Mouse (Mus musculus) heart, embryonic 10.5 days (tissue): ENCODE data around the gene Uvrag. TPM values are rescaled to one million over a fixed set of nuclear protein-coding genes. Genes with fewer than 3 reads are reported as not detected.

Experiments used
- DNase-seq: peaks from one replicate; pipeline ENCODE4 v3.0.0-alpha.2; 2017; ENCODE audit warnings: low spot score
- H3K27ac ChIP-seq: fragments of 300-500 bp; sonication (generic); 2 replicates; pipeline ENCODE4 v1.5.1; 2016; ENCODE audit warnings: mild to moderate bottlenecking
- H3K27me3 ChIP-seq: fragments of 300-500 bp; sonication (generic); 2 replicates; pipeline ENCODE4 v1.6.1; 2016; ENCODE audit warnings: mild to moderate bottlenecking; ENCODE audit not compliant: poor library complexity, insufficient read depth, severe bottlenecking
- H3K36me3 ChIP-seq: fragments of 300-500 bp; sonication (generic); 2 replicates; pipeline ENCODE4 v1.6.1; 2016; ENCODE audit warnings: mild to moderate bottlenecking, moderate library complexity
- H3K4me1 ChIP-seq: fragments of 300-500 bp; sonication (generic); 2 replicates; pipeline ENCODE4 v1.6.1; 2016; ENCODE audit warnings: mild to moderate bottlenecking
- H3K4me3 ChIP-seq: fragments of 300-500 bp; sonication (generic); 2 replicates; pipeline ENCODE4 v1.5.1; 2016; ENCODE audit warnings: mild to moderate bottlenecking, moderate library complexity
- H3K9me3 ChIP-seq: fragments of 300-500 bp; sonication (generic); 2 replicates; pipeline ENCODE4 v1.6.1; 2016; ENCODE audit warnings: mild to moderate bottlenecking, moderate library complexity
- WGBS: fragments of 180-500 bp; shearing (Covaris S2); methylation state at CpG from one replicate; pipeline ENCODE4 v1.1.7; 2016; 5-methylcytosine and 5-hydroxymethylcytosine counted together
- polyA plus RNA-seq: library from polyadenylated mRNA; unstranded; fragments of >200 nt; fragmentation: Nextera tagmentation; extraction: Ambion mirVana; gene quantifications from 2 replicates; pipeline ENCODE4 v1.2.1, GENCODE M21; 2016

Uvrag gene
- polyA plus RNA-seq, 1 experiment from 2014 or later = 15.2 TPM

- Histone ChIP-seq H3K36me3 (0 out of 2 replicates have a peak, but pooled peaks cover 5% of the 10 kb centered on the region), H3K27ac (no peak overlapping the region), H3K27me3 (no peaks in the 10 kb centered on the region), H3K9me3 (no peaks in the 10 kb centered on the region), H3K4me1 (peaks cover 38% of the 10 kb centered on the region), H3K4me3 (no peak overlapping the region)
- WGBS = 85% methylated on average over 6 of the region's 6 CpGs
- no peak for DNase-seq
These were observed 205.2 kb downstream of the Uvrag start for GRCm38 (mm10) chr7:98935757-98936156.

GRCm38 (mm10) chr7:98935193-98935592, 205.7 kb downstream of the Uvrag start:
- DNase-seq = no peak
- 0 out of 2 replicates have a peak, but pooled peaks cover 5% of the 10 kb centered on the region for H3K36me3 ChIP-seq

GRCm38 (mm10) chr7:98928336-98929025, 212.5 kb downstream of the Uvrag start:
- Histone ChIP-seq H3K27ac (no peak overlapping the region), H3K4me3 (no peak overlapping the region), H3K27me3 (no peaks in the 10 kb centered on the region), H3K9me3 (no peaks in the 10 kb centered on the region), H3K36me3 (no peaks in the 10 kb centered on the region), H3K4me1 (peaks cover 40% of the 10 kb centered on the region)
- DNase-seq = no peak
- 74% methylated on average over 7 of the region's 7 CpGs for WGBS

More at GRCm38 (mm10) chr7:98935193-98935592, 205.7 kb downstream of the Uvrag start:
- 70% methylated on average over 10 of the region's 10 CpGs for WGBS
- Histone ChIP-seq H3K27ac (no peak overlapping the region), H3K27me3 (no peaks in the 10 kb centered on the region), H3K4me1 (peaks cover 41% of the 10 kb centered on the region), H3K9me3 (no peaks in the 10 kb centered on the region), H3K4me3 (no peak overlapping the region)

- peaks cover 28% of the 10 kb centered on the region for H3K4me1 ChIP-seq
- no peaks in the 10 kb centered on the region for H3K36me3 ChIP-seq
- no peak overlapping the region for H3K4me3 ChIP-seq
- 89% methylated on average over 10 of the region's 10 CpGs for WGBS
- no peak overlapping the region for H3K27ac ChIP-seq
- H3K27me3 ChIP-seq = no peaks in the 10 kb centered on the region
- no peak for DNase-seq
- H3K9me3 ChIP-seq = no peaks in the 10 kb centered on the region
These were observed 213.9 kb downstream of the Uvrag start for GRCm38 (mm10) chr7:98926906-98927528.

GRCm38 (mm10) chr7:98924380-98924869, 216.5 kb downstream of the Uvrag start:
- no peak for DNase-seq
- no peaks in the 10 kb centered on the region for H3K27me3 ChIP-seq

GRCm38 (mm10) chr7:98922984-98923383, 218.0 kb downstream of the Uvrag start:
- Histone ChIP-seq H3K4me1 (peaks cover 16% of the 10 kb centered on the region), H3K4me3 (no peak overlapping the region), H3K36me3 (no peaks in the 10 kb centered on the region), H3K9me3 (no peaks in the 10 kb centered on the region), H3K27ac (no peak overlapping the region), H3K27me3 (no peaks in the 10 kb centered on the region)
- no peak for DNase-seq
- WGBS = 82% methylated on average over 5 of the region's 5 CpGs

More at GRCm38 (mm10) chr7:98924380-98924869, 216.5 kb downstream of the Uvrag start:
- 79% methylated on average over 18 of the region's 18 CpGs for WGBS
- no peaks in the 10 kb centered on the region for H3K36me3 ChIP-seq
- no peak overlapping the region for H3K4me3 ChIP-seq
- 0 out of 2 replicates have a peak overlapping the region, but pooled peaks have one; percentile 52 for H3K27ac ChIP-seq
- H3K4me1 ChIP-seq = peaks cover 21% of the 10 kb centered on the region
- H3K9me3 ChIP-seq = no peaks in the 10 kb centered on the region

GRCm38 (mm10) chr7:98917407-98917806, 223.5 kb downstream of the Uvrag start:
- Histone ChIP-seq H3K27me3 (no peaks in the 10 kb centered on the region), H3K4me1 (peaks cover 20% of the 10 kb centered on the region), H3K9me3 (no peaks in the 10 kb centered on the region), H3K27ac (no peak overlapping the region), H3K36me3 (no peaks in the 10 kb centered on the region), H3K4me3 (no peak overlapping the region)
- no peak for DNase-seq
- 80% methylated on average over 5 of the region's 5 CpGs for WGBS

GRCm38 (mm10) chr7:98916581-98916980, 224.4 kb downstream of the Uvrag start:
- H3K4me1 ChIP-seq = peaks cover 20% of the 10 kb centered on the region
- 90% methylated on average over 6 of the region's 6 CpGs for WGBS
- H3K27ac ChIP-seq = no peak overlapping the region
- H3K36me3 ChIP-seq = no peaks in the 10 kb centered on the region
- no peaks in the 10 kb centered on the region for H3K27me3 ChIP-seq
- no peaks in the 10 kb centered on the region for H3K9me3 ChIP-seq
- no peak overlapping the region for H3K4me3 ChIP-seq
- DNase-seq = no peak

GRCm38 (mm10) chr7:98912953-98913360, 228.0 kb downstream of the Uvrag start:
- Histone ChIP-seq H3K36me3 (no peaks in the 10 kb centered on the region), H3K27ac (no peak overlapping the region), H3K27me3 (no peaks in the 10 kb centered on the region), H3K4me3 (no peak overlapping the region), H3K9me3 (no peaks in the 10 kb centered on the region), H3K4me1 (peaks cover 27% of the 10 kb centered on the region)
- DNase-seq = no peak
- 81% methylated on average over 2 of the region's 2 CpGs for WGBS

- Histone ChIP-seq H3K27ac (no peak overlapping the region), H3K9me3 (no peaks in the 10 kb centered on the region), H3K4me1 (peaks cover 26% of the 10 kb centered on the region), H3K36me3 (no peaks in the 10 kb centered on the region), H3K27me3 (no peaks in the 10 kb centered on the region), H3K4me3 (no peak overlapping the region)
- DNase-seq = no peak
- 74% methylated on average over 8 of the region's 8 CpGs for WGBS
These were observed 229.7 kb downstream of the Uvrag start for GRCm38 (mm10) chr7:98911276-98911675.

GRCm38 (mm10) chr7:98910712-98911111, 230.2 kb downstream of the Uvrag start:
- Histone ChIP-seq H3K27ac (no peak overlapping the region), H3K9me3 (no peaks in the 10 kb centered on the region), H3K36me3 (no peaks in the 10 kb centered on the region), H3K4me1 (peaks cover 31% of the 10 kb centered on the region), H3K4me3 (no peak overlapping the region), H3K27me3 (no peaks in the 10 kb centered on the region)
- DNase-seq = no peak
- WGBS = 89% methylated on average over 11 of the region's 11 CpGs

GRCm38 (mm10) chr7:98910164-98910563, 230.8 kb downstream of the Uvrag start:
- H3K4me1 ChIP-seq = peaks cover 36% of the 10 kb centered on the region
- DNase-seq = no peak
- H3K27me3 ChIP-seq = no peaks in the 10 kb centered on the region
- H3K36me3 ChIP-seq = no peaks in the 10 kb centered on the region
- peak overlapping the region; percentile 38; the same call in 1 of the 2 replicates for H3K27ac ChIP-seq
- H3K9me3 ChIP-seq = no peaks in the 10 kb centered on the region
- WGBS = 84% methylated on average over 11 of the region's 11 CpGs
- no peak overlapping the region for H3K4me3 ChIP-seq

GRCm38 (mm10) chr7:98907476-98907875, 233.5 kb downstream of the Uvrag start:
- no peaks in the 10 kb centered on the region for H3K36me3 ChIP-seq
- no peaks in the 10 kb centered on the region for H3K27me3 ChIP-seq
- H3K4me3 ChIP-seq = no peak overlapping the region
- H3K9me3 ChIP-seq = no peaks in the 10 kb centered on the region
- WGBS = 83% methylated on average over 4 of the region's 4 CpGs
- peaks cover 42% of the 10 kb centered on the region for H3K4me1 ChIP-seq
- no peak for DNase-seq
- no peak overlapping the region for H3K27ac ChIP-seq
